In genomic region chr17:6782611-6783005, GRCm38 (mm10) we compare ENCODE assay signal across 8 mouse cellular contexts. TPM values are rescaled to one million over a fixed set of nuclear protein-coding genes. Genes with fewer than 3 reads are reported as not detected.
DNase-seq lines count a peak whose midpoint lies in the region; ATAC-seq lines count a peak whose summit lies in the region.

Gene Ezr, minus strand, starts transcription at chr17:6782784.

- no peaks in the 10 kb centered on the region for H3K36me3 ChIP-seq in hindbrain, embryonic 14.5 days (replicated peaks; ENCODE audit: control insufficient read depth, insufficient read depth)
- no peaks in the 10 kb centered on the region for H3K36me3 ChIP-seq in macrophage (ENCODE audit: inconsistent target)

- H3K4me2 ChIP-seq in hindbrain, embryonic 14.5 days (replicated peaks) = peak within 1 kb of the TSS; percentile 94

- 0 out of 2 replicates have a peak within 1 kb of the TSS, but pooled peaks have one; percentile 39 for H3K27ac ChIP-seq in hindbrain, embryonic 14.5 days
- H3K27ac ChIP-seq in macrophage = peak within 1 kb of the TSS; percentile 55

- no peaks in the 10 kb centered on the region for H3K9me3 ChIP-seq in hindbrain, embryonic 14.5 days (ENCODE audit: control insufficient read depth, low read length)

- H3K4me3 ChIP-seq in hindbrain, embryonic 14.5 days (replicated peaks; ENCODE audit: low read length) = peak within 1 kb of the TSS; percentile 63
- H3K4me3 ChIP-seq in macrophage (ENCODE audit: inconsistent target) = peak within 1 kb of the TSS; percentile 88

- H3K9ac ChIP-seq in hindbrain, embryonic 14.5 days = peak within 1 kb of the TSS; percentile 66

- peaks cover 40% of the 10 kb centered on the region for H3K79me2 ChIP-seq in macrophage (ENCODE audit: inconsistent target)

- WGBS in hindbrain, embryonic 14.5 days = under 1% methylated on average over 46 of the region's 52 CpGs
- WGBS in macrophage (ENCODE audit: missing documents) = 1% methylated on average over 50 of the region's 52 CpGs

- DNase-seq in ZHBTc4 (ENCODE audit: low read depth, low spot score) = peak; percentile 96
- DNase-seq in cerebellum, postnatal 36 days = peak; percentile 75 to 79
- peak; percentile 53 to 59 for DNase-seq in frontal cortex, postnatal 36 days (ENCODE audit: low spot score in 2 of 2)
- DNase-seq in hindbrain, embryonic 14.5 days (ENCODE audit: low spot score) = peak; percentile 74
- peak; percentile 56 to 67 for DNase-seq in left cerebral cortex, adult 18-20 months (ENCODE audit: low spot score in 2 of 2)
- DNase-seq in right cerebral cortex, adult 2 months (ENCODE audit: low spot score in 2 of 2) = peak; percentile 60 to 77
- DNase-seq in urinary bladder, postnatal 14 days (ENCODE audit: low spot score) = peak; percentile 92

- ATAC-seq in hindbrain, embryonic 14.5 days (ENCODE audit: low FRiP score) = peak; percentile 62

- H3K4me1 ChIP-seq in hindbrain, embryonic 14.5 days (replicated peaks; ENCODE audit: control insufficient read depth, insufficient read depth, low read length) = peaks cover 15% of the 10 kb centered on the region

- peaks cover 38% of the 10 kb centered on the region for H3K27me3 ChIP-seq in hindbrain, embryonic 14.5 days (ENCODE audit: control insufficient read depth, insufficient read depth, low read length)

RNA-seq across cellular contexts. Expression of gene Ezr, which starts in this region (rescaled TPM):
- polyA plus RNA-seq in hindbrain, embryonic 14.5 days (2014; fragmentation: Nextera tagmentation; extraction: Ambion mirVana) = 60.1 and 67.4 TPM in 2 replicates
- 10 to 100 TPM; 42.4 to 46.8 TPM for total RNA-seq in left cerebral cortex, adult 18-20 months (2021)
- 100 to 1,000 TPM in 5 of 26 experiments, 10 to 100 TPM in 14, 1 to 10 TPM in 7; 7.9 to 281 (median 15.4) TPM for total RNA-seq in macrophage (2018; cell fraction: chromatin; rRNA removed)
- 100 to 1,000 TPM in 2 of 26 experiments, 10 to 100 TPM in 24; 17.0 to 184 (median 26.5) TPM for total RNA-seq in macrophage (2018; cell fraction: cytosol; rRNA removed)
- total RNA-seq in macrophage (2018; cell fraction: nucleus; rRNA removed) = 100 to 1,000 TPM in 4 of 26 experiments, 10 to 100 TPM in 22; 11.8 to 184 (median 20.8) TPM
- 19.3 to 60.4 TPM (median 43.6 TPM) in 3 replicates for polyA plus RNA-seq in macrophage (2018)

Comparison
In these comparisons a context has a peak if more than half of its experiments do, and no peak if none do; other contexts are left out.
1. Peak in every context shown above with its lines: DNase-seq, ATAC-seq, H3K4me3 ChIP-seq and H3K27ac ChIP-seq.